Mouse (Mus musculus) cerebellum, postnatal 4 days (tissue): ENCODE measurements around the gene Krtdap.
"Not testable (repeated sequence)": the region's sequence is repeated elsewhere in the genome, so short reads cannot be mapped to it uniquely, and the experiment has no call there.

Experiments used
- DNase-seq, 2 experiments: peaks; one replicate each; pipeline ENCODE4 v3.0.0; 2022; ENCODE audit warnings: low spot score in 2 of 2, mixed read lengths in 1 of 2

Gene Krtdap

DNA sequence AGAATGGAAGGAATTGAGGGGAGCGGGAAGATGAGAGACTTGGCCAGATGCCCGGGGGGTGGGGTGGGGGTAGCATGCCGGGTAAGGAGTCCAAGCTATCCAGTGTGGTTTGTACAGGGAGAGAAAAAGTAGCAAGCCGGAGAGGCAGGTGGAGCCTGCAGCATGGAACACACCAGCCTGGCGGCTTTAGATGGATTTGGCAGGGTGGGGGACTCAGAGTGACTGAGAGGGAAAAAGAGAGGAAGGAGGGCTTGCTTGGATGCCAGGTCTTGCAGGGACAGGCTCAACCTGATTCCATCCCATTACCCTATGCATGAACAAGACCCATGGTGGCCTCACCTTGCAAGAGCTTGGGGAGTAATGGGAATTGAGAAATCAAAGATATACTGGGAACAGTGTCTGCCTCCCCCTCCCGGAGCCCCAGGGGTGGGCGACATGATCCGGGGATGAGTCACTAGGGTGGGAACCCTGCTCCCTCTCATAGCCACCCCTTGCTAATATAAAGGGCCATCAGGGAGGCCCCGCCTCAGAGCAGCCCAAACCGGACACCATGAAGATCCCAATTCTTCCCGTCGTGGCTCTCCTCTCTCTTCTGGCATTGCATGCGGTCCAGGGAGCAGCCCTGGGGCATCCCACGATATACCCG is at the start of gene Krtdap:
Gene Krtdap (plus strand): TSS at position 520 of the 646 bp plus-strand sequence.
- no peak for DNase-seq

DNA sequence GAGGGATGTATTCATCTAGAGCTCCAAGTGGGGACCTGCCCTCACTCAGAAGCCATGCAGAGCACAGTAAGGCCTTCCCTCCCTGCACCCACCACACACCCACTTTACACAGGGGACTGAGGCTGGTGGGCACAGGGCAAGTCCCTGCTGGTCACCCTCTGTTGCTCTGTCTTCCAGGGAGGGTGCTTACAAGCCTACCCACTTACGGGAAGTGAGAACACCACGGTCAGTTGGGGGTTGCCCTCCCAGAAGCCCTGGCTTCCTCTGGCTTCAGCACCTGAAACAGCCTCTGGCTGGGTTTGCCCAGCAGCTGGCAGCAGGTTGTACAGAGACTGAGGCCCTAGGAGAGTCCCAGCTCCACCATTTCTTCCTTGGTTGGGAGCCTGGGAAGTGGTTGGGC is 45.1 kb upstream of the Krtdap start:
- DNase-seq = not testable (repeated sequence)

DNA sequence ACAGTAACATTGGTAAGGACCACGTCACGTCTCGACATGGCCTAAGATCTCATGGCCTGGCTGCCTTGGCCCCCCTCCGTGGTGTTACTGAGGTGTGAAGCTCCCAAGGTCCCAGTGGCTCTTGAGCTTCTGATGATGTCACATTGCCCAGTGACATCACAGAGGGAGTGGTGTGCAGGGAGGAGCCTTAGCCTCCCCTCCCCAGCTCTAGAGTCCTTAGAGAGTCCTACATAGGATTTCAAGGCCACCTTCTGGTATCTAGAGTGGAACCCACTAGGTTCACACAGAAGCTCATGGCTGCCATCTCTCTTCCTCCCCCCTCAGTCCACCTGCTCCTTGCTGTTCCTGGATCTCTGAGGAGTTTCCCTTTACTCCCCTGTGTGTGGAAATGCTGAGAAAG is 44.1 kb upstream of the Krtdap start, which contains the start of gene Gapdhs:
Gene Gapdhs (minus strand): TSS at position 65 of the 400 bp plus-strand sequence.
- not testable (repeated sequence) for DNase-seq

DNA sequence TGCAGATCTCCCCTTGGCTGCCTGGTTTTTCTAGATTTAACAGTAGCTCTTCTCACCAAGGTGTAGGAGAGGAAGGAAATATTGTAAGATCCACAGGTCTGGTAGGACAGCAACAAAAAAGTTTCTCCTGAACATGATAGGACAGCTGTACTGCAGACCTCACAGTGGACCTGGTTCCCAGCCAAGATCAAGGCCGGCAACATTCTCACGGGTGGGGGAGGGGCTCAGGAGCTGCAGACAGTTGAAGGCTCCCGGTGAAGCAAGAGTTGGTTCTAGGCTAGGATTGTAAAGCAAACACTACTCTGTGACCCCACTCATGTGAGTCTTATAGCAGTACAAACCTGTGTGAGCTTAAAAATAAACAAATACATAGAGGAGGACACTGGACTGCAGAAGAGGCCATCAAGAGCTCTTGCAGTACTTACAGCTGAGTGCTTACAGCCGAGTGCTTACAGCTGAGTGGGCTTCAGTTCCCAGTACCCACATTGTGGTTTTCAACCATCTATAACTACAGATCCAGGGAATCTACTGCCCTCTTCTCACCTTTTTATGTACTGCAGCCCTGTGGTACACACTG is 43.6 kb upstream of the Krtdap start:
- DNase-seq = peak in 1 of 2 experiments; percentile 16

DNA sequence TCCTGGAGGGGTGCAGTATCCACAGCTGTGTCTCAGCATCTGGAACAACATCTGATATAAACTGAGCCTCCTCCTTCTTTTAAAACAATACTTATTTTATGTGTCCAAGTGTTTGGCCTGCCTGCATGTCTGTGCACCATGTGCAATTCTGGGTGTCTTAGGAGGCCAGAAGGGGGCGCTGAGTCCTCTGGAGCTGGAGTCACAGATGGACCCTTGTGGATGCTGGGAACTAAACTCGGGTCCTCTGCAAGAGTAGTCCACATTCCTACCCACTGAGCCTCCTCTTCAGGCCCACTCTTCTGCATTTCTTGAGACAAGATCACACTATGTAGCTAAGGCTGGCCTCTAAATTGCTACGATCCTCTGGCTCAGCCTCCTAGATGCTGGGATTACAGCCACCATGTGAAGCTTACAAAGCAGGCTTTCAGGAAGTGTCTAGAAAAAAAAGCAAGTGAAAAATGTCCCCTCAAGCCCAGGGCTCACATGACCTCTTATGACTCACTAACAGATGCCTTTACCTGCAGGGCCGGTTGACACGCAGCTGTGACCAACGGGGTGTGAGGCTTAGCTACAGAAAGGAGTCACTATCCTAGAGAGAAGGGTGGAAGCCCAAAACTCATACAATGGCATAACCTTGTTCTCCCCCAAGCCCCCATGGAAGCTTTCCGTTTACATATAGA is 40.0 kb upstream of the Krtdap start:
- DNase-seq = no peak

DNA sequence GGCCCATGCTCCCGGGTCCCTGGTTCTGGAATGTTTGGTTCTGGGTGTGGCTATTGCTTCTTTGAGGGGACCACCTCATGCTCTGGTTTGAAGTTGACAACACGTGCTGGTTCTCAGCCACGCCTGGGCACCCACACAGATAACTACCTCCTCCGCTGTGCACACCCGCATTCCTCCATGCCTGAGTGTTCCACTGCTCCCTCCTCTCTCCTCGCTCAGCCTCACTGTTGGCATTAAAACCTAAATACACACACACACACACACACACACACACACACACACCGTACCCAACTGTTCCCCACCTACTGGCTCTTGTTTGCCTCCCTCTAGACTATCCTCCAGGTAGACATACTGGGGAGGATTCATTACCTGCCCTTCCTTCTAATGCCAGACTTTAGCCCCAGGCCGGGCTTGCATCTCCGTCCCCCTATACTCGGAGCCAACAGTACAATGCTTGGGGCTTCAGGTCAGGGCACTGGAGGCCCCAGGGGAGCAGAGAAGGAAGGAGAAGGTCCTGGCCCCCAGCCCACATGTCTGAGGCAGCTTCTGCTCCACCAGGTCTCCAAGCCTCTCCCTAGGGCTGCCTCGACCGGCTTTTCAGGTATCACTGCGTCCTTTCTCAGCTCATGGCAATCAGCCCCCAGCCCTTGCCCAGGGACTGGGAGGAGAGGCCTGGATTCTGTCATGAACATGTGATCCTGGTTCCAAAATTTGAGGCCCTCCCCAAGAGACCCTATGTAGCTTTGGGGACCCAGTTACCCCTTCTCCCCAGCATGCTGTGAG is 37.7 kb upstream of the Krtdap start:
- DNase-seq = no peak

DNA sequence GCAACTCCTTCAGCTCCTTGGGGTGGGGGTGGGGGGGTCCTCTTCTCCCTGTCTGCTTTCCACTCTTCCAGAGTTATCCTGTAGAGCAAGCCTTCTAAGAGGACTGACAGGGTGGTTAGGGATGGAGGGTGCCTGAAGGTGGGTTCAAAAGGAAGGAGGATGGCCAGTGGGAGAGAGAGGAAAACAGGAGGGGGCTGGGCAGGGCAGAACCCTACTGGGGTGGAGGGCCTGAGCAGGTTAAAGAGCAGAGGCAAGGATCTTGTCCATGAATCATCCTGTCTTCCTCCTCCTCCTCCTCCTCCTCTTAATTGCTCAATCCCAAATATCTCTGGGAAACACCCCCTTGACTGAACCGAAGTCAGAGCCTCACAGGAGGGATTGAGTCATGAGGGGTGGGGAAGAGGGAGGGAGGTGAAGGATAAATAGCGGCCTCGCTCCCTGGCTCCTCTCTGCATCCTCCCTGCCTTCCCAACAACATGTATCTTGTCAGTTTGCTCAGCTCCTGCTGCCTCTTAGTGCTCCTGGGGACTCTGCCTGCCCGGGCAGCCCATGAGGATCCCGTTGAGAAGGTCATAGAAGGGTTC is 36.5 kb upstream of the Krtdap start, which contains the start of gene Sbsn:
Gene Sbsn (plus strand): TSS at position 386 of the 584 bp plus-strand sequence.
- DNase-seq = no peak

DNA sequence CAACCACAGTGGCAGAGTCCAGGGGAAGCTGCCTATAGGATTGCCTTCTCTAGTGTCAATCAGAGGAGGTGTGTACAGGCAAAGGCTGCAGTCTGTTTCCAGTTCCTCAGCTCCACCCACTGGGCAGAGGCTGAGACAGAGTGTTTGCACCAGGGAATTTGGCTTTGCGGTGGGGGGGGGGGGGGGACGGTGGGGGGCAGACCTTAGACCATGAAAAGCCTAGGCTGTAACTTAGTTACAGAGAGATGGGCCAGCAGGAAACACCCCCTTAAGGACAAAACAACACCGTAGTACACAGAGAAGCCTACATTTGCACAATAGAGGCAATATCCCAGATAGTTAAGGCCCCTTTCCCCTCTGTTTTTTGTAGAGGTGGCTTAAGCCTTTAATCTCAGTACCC is 30.7 kb upstream of the Krtdap start:
- no peak for DNase-seq

DNA sequence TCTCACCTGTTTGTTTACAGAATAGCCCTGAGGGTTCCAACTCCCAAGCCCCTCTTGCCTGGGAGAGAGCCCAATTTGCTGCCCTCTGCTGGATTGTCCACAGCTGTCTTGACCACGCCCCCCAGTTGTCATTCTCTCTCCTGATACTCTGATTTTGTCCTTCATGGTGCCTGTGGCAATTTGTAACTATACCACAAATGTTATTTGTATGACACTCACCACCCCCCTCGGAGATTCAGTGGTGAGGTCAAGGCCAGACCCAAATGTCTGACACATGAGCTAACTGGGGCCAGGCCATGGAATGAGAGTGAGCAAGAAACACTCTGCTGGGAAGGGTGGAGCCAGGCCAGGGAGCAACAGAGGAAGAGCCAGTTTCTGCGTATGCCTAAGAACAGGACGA is 28.8 kb upstream of the Krtdap start:
- peak in 1 of 2 experiments; percentile 38 for DNase-seq

DNA sequence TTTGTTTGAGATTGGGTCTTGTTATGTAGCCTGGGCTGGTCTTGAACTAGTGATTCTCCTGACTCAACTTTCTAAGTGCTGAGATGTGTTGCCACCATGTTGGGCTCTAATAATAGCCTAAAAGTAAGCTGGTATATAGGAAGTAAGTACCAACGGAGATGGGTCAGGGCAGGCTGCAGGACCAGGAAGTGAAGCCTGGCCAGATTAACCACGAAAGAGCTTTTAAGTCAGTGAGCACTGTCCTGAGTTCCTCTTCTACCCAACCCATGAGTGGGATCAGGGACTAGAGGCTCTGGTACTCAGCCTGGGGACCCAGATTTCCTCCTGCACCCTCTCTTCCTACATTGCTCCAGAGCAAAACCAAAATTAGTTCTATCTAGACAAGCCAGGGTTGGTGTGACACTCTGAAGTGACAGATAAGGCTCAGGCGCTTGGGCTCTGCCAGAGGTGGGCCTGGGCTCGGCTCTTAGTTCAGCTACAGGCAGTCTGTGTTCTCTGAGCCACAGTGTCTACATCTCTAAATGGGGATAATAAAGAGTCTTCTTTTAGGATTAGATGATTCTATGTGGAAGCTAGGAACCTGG is 25.8 kb upstream of the Krtdap start:
- no peak for DNase-seq

DNA sequence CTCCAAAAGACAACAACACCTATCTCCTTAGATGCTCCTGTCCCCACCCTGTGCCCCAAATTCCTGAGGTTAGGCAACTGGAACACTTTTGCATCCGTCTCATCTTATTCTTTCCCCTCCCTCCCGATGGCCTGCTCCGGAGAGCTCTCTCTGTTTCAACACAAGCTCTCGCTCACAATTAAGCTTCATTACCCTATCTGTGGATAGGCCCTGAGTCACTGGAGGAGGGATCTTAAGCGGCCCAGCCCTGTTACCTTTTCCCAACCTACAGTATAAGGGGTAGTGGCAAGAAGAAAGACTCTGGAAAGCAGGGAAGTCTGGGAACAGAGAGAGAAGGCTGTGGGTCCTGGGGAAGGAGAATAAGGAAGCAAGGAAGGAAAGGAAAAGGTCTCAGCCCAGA is 24.2 kb upstream of the Krtdap start, which contains the start of gene Dmkn:
Gene Dmkn (plus strand): TSS at position 301 of the 400 bp plus-strand sequence.
- DNase-seq = no peak

DNA sequence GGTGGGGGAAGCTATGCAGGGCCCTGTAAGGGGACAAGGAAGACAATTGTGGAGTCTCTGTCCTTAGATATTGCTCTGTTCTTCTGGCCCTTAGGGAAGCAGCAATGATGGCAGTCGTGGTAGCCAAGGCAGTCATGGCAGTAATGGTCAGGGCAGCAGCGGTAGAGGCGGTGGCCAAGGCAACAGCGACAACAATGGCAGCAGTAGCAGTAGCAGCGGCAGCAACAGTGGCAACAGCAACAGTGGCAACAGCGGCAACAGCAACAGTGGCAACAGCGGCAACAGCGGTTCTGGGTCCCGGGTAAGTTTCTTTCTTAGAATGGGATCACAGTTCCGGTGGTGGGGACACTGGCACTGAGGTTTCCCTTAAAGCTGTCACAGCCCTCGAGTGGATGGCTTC is 22.5 kb upstream of the Krtdap start:
- no peak for DNase-seq

DNA sequence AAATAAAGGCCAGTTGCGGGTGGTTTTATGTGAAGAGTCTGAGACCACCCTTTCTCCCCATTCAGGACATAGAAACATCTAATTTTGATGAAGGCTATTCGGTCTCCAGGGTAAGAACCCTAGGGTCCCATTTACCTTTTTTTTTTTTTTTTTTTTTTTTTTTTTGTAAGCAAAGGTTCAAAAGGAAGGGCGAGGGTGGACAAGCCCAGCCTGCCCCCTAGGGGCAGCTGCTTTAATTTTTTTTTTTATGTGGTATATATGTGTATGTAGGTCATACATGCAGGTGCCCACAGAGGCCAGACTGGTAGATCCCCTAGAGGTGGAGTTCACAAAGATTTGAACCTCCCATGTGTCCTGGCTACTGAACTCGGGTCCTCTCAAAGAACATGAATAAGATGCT is 21.3 kb upstream of the Krtdap start:
- no peak for DNase-seq

DNA sequence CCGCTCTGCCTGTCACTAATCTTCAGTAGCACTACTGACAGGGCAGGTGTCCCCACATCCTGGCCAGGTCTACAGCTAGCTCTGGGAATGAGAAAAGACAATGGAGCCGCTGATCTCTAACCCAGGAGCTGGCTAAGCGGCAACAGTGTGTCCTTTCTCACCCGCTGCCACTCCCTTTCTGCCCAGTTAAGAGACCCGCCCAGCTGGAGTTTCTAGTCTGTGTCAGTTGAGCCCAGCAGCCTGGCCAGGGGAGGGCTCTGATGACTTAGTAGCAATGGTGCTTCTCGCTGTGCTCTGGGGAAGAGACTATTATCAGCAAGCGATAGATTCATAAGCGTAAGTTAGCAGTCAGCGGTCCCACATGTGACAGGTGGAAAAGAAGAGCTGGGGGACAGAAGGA is 18.5 kb upstream of the Krtdap start:
- DNase-seq = no peak

DNA sequence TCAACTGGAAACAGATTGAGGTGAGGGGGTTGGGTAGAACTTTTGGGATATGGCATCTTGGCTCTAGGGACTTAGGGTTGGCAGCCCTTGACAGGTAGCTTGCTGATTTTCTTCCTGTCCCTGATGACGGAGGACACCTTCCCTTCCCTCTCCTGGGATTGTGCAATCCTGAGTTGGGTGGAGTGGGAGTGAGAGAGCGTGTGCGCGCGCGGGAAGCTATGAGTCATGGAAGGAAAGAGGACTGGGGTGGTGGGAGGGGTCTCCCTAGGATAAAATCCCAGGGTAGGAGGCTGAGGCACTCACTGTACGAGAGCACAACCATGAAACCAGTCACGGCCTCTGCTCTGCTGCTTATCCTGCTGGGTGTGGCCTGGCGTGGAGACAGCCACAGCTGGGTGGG is 11.6 kb upstream of the Krtdap start:
- DNase-seq = no peak

DNA sequence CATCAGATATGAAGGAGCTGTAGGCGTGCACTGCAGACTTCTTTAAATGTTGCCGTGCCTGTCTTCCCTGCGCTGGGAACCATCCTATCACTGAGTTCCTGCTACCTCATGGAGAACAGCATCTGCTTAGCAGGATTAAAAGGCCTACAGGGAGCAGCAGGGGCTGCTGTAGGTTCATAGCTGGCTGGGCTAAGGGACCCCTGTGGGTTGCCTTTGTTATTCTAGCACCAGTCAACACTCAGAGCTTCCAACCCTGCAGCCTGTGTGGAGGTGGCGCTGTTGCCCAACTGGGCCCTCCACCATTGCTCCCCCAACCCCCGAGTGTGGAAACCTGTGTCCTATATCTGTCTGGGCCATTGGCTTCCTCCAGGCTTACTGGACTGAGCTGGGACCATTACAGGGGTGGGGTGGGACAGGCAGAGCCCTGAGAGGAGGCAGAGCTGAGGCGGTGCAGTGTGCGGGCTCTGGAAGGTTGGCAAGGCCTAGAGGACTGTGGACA is 10.6 kb upstream of the Krtdap start:
- DNase-seq = no peak

DNA sequence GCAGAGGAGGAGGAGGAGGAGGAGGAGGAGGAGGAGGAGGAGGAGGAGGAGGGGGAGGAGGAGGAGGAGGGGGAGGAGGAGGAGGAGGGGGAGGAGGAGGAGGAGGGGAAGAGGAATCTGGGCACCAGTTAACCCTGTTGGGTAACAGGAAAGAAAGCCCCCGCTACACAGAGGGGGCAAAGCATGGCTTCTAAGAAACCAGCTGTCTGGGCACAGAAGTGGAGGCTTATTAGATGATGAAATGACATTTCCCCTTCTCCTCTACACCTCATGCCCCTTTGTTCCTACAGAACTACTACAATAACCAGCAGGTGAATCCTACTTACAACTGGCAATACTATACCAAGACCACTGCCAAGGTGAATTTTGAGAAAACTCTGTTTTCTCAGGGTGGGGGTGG is 9.8 kb upstream of the Krtdap start:
- DNase-seq = no peak

DNA sequence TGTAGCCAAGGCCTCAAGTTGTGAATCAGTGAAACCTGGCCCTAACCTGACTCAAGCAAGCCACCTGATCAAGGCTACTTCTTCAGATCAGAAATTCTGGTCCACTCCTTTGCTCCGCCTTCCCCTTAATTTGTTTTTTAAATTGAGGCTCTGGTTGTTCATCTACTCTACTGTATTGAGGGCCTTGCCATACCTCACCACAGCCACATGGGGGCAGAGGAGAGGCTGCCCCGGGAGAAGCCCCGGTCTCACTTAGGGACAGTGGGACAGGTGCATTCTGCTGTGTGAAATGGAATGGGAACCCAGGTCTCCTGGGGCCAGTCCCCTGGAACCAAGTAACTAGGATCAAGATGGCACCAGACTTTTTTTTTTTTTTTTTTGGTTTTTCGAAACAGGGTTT is 5.9 kb upstream of the Krtdap start:
- no peak for DNase-seq

DNA sequence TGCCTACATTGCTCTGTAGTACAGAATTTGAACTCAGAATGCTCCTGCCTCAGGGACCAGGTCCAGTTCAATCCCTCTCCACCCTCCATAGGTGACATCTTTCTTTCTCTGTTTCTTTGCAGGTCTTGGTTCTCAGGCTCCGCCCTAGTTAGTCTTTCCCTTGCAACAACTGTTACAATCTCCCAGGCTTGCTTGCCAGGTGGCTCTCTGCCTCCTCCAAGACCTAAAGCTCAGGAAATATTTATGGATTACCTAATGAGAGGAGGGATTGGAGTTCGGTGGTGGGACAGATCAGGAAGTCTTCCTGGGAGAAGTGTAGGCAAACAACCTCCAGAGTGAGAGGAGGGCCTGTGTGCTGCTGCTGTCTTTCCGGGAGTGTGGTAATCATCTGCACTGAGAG is 5.0 kb upstream of the Krtdap start:
- no peak for DNase-seq

DNA sequence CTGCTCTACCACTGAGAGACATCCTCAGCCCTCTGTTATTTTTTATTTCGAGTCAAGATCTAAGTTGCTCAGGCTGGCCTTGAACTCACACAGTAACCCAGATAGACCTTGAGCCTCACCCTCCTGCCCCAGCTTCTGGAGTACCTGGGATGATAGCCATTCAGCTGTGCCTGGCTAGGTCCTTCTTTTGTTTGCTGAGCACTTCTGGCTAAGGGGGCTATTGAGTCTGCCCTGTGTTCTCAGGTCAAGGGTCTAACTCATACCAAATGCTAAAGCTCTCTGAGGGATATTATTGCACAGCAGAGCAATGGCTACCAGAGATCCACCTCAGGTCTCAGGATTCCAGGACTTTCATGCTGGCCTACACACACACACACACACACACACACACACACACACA is 2.5 kb upstream of the Krtdap start:
- DNase-seq = no peak
